Mouse (Mus musculus): ENCODE measurements at regions not wholly inside any gene's neighbourhood (a gene's known extent, or its start where the extent isn't known, plus 50 kb on each side); places are given as distances from the start of the nearest gene placed in this dataset.
"Not testable (repeated sequence)": the region's sequence is repeated elsewhere in the genome, so short reads cannot be mapped to it uniquely, and the experiment has no call there.

GRCm38 (mm10) chr14:19080001-19080400 lies 185.9 kb upstream of the Ube2e2 start:
- not testable (repeated sequence) for DNase-seq

GRCm38 (mm10) chr14:19041984-19042760 lies 148.1 kb upstream of the Ube2e2 start:
- peak; percentile 30 for DNase-seq

- DNase-seq = no peak
These were observed 126.0 kb upstream of the Ube2e2 start for GRCm38 (mm10) chr14:19020102-19020501.

GRCm38 (mm10) chr14:19015406-19015805 lies 121.3 kb upstream of the Ube2e2 start:
- no peak for DNase-seq

- DNase-seq = not testable (repeated sequence)
These were observed 119.5 kb upstream of the Ube2e2 start for GRCm38 (mm10) chr14:19013558-19013957.

- DNase-seq = no peak
These were observed 89.8 kb upstream of the Ube2e2 start for GRCm38 (mm10) chr14:18983901-18984300.

GRCm38 (mm10) chr14:18963864-18964263 lies 69.8 kb upstream of the Ube2e2 start:
- DNase-seq = no peak

- no peak for DNase-seq
These were observed 69.2 kb upstream of the Ube2e2 start for GRCm38 (mm10) chr14:18963287-18963686.

Data from kidney, adult 18-20 months (tissue).